Mouse (Mus musculus) CD8-positive naive resting alpha-beta T cell, adult 57 days (primary cell): ENCODE measurements around the gene Sppl3. TPM values are rescaled to one million over a fixed set of nuclear protein-coding genes. Genes with fewer than 3 reads are reported as not detected.

Experiments
- total RNA-seq: library from RNA; stranded (reverse); gene quantifications from one replicate; pipeline ENCODE4 v1.2.4, GENCODE M21; 2023

Sppl3 gene
- total RNA-seq: 63.1 TPM

DNA sequence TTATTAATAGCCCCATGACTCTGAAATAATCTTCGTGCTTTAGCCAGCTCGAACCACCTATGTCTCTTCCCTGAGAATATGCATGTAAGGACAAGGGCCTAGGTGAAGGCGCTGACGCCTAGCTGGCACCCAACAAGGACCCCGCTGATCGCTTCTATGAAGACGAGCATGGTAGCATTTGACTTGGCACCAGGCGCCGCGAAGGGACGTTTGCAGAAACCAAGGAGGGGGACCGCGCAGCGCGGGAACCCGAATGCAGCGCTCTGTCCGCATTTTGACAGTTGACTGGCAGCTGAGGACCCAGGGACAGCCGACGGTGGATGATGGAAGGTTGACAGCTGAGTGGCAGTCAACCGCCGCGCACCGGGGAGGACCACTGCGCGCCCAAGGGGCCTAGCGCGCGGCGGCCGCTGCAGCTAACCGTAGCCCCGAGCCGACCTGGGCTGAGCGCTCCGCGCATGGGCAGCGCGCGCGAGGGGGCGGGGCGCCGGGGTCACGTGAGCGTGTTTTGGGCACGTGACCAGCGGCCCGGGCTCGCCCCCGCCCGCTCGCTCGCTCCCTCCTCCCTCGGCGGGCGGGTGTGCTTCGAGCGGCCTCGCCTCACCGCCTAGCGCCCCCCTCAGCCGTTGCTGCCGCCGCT is at the start of gene Sppl3:
Gene Sppl3 (plus strand): TSS at position 561 of the 640 bp plus-strand sequence.

DNA sequence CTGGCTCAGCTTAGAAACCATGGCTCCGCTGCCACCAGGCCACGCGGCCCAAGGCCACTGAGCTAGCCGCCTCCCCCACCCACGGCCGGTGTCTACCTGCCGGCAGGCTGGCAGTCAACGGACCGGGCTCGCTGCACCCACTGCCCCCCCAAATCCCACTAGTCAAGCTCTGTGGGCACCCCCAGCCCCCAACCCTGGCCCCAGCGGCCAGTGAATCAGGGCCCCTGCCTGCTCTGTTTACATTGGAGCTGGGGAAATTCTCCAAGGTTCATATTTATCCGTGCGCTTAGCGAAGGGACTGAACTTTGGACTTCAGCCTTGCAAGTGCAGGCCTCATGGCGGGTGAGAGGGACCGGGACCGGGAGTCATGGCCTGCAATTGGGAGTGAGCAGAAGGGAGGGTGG is 40.1 kb upstream of the Sppl3 start, which contains the start of gene Hnf1a:
Gene Hnf1a (minus strand): TSS at position 271 of the 404 bp plus-strand sequence.

DNA sequence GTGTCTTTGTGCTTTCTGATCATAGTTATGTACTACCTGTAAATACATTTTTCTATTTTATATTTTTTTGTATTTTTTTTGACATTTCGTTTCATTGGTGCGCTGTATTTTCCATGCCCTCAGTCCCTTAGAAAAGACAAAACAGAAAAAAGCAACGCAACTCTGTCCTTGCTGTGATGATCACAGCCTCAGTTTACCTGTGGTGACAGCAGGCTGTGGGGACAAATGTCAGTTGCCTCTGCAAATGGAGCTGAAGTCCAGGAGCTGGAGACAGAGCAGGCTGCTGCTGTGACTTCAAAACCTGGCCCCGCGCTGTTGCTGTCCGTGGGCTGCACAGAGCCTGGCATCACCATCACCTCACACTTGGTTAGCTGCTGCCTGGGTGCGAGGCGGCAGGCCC is 87.3 kb downstream of the Sppl3 start, which contains the start of gene Gm10401:
Gene Gm10401 (minus strand): TSS at position 101 of the 400 bp plus-strand sequence.

DNA sequence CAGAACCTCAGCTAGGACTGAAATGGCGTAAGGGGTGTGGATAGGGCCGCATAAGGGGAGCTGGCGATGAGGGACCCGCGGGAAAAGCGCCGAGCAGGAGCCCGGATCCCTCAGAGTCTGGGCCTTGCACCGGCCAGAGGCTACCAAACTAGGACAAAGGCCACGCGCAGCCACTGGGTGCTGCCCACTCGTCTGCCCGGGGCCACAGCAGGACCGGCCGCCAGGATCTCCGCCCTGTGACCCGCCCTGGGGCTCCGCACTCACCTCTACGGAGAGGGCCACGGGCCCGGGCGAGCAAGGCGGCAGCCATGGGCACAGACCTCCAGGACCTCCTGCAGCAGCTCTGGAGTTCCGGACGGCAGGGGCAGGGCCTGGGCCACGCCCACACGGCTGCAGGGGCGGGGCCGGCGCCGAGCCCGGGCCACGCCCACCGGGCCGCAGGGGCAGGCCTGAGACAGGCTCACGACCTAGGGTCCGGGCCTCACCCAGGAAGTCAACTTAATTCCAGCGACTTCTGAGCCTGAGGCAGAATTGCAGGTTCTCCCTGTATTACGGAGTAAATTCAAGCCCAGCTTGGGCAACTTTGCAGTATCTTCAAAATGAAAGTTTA is 108.1 kb downstream of the Sppl3 start, which contains the start of gene Acads:
Gene Acads (minus strand): TSS at position 386 of the 610 bp plus-strand sequence.

DNA sequence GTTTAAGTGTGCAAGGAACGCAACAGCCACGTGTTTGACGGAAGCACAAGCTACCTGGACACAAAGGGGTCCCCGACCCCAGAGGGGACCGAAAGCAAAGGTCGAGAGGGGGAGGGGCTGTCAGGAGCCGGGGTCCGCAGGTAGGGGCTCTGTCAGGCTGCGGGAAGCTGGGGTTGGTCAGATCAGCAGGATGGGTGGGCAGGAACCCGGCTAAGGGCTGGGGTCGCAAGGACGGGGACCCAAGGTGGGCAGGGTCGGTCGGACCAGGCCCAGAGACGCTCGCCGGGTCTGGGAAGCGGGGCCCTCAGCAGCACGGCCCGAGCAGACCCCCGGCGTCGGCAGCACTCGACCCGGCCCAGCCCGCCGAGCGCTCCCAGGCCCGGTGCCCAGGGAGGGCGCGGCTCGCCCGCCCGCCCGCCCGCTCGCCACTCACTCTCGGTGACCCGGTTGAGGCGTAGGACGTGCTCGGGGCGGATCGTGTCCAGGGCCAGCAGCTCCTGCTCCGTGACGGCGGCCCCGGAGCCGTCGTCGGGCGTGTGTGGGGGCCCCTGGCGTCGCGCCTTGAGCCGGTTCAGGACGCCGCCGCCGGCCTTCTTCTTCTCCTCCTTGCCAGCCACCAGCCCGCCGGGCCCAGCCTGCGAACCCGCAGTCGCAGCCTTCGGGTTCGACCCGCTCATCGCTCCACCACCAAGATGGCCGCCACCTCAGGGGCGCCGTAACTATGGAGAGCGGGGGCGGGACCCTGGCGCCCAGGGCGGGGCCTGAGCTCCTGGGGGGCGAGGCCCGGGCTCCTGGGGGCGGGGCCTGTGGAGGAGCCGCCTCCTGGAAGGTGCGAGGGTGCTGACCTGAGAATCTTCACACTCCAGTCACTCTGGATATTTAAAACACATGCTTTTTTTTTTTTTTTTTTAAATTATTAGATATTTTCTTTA is 123.6 kb downstream of the Sppl3 start, which contains the start of gene Unc119b:
Gene Unc119b (minus strand): TSS at position 742 of the 932 bp plus-strand sequence.

Other genes with a start within 250 kb of the Sppl3 start
- gene Ankrd13a, start 236.5 kb upstream of the Sppl3 start, total RNA-seq: 149 TPM
- 162 TPM for gene Git2, start 235.6 kb upstream of the Sppl3 start, total RNA-seq
- gene 1500011B03Rik, start 187.7 kb upstream of the Sppl3 start, total RNA-seq: 51.1 TPM
- gene 4930519G04Rik, start 157.5 kb upstream of the Sppl3 start, total RNA-seq: not detected
- not detected for gene Gm9936, start 152.5 kb upstream of the Sppl3 start, total RNA-seq
- 7.9 TPM for gene Oasl2, start 114.2 kb upstream of the Sppl3 start, total RNA-seq
- 6.7 TPM for gene Oasl1, start 87.9 kb upstream of the Sppl3 start, total RNA-seq
- 43.7 TPM for gene 2210016L21Rik, start 69.0 kb upstream of the Sppl3 start, total RNA-seq
- not detected for gene Hnf1a, start 40.0 kb upstream of the Sppl3 start, total RNA-seq
- not detected for gene Gm10401, start 87.2 kb downstream of the Sppl3 start, total RNA-seq
- gene Acads, start 108.2 kb downstream of the Sppl3 start, total RNA-seq: 32.1 TPM
- gene Unc119b, start 123.8 kb downstream of the Sppl3 start, total RNA-seq: 24.4 TPM
- gene Mlec, start 147.0 kb downstream of the Sppl3 start, total RNA-seq: 60.0 TPM
- gene Cabp1, start 183.2 kb downstream of the Sppl3 start, total RNA-seq: not detected
- 44.8 TPM for gene Pop5, start 224.7 kb downstream of the Sppl3 start, total RNA-seq